Mouse (Mus musculus) hindbrain, postnatal 0 days (tissue): ENCODE data around the gene Leng1. TPM values are rescaled to one million over a fixed set of nuclear protein-coding genes. Genes with fewer than 3 reads are reported as not detected.

Experiments used
- ATAC-seq: fragments of 200-750 bp; cut with Nextera tagmentation; 2 replicates; pipeline ENCODE4 v1.8.0; 2017; ENCODE audit warnings: mild to moderate bottlenecking, moderate TSS enrichment, moderate library complexity
- DNase-seq: peaks from one replicate; pipeline ENCODE4 v3.0.0-alpha.2; 2015; ENCODE audit warnings: low spot score
- H3K27ac ChIP-seq: fragments of 300-500 bp; sonication (generic); 2 replicates; pipeline ENCODE4 v1.5.1; 2014; ENCODE audit warnings: mild to moderate bottlenecking
- H3K27me3 ChIP-seq: fragments of 300-500 bp; sonication (generic); 2 replicates; pipeline ENCODE4 v1.6.1; 2014; ENCODE audit warnings: low read length, mixed read lengths; ENCODE audit not compliant: insufficient read depth
- H3K36me3 ChIP-seq: fragments of 300-500 bp; sonication (generic); 2 replicates; pipeline ENCODE4 v1.6.1; 2014; ENCODE audit warnings: low read length, mixed read lengths; ENCODE audit not compliant: insufficient read depth
- H3K4me1 ChIP-seq: fragments of 300-500 bp; sonication (generic); 2 replicates; pipeline ENCODE4 v1.6.1; 2014; ENCODE audit warnings: antibody characterized with exemption, low read length, mixed read lengths; ENCODE audit not compliant: insufficient read depth
- H3K4me2 ChIP-seq: fragments of 300-500 bp; sonication (generic); 2 replicates; pipeline ENCODE4 v1.6.1; 2014; ENCODE audit warnings: low read depth, mild to moderate bottlenecking, low read length, moderate library complexity, mixed read lengths
- H3K4me3 ChIP-seq: fragments of 300-500 bp; sonication (generic); 2 replicates; pipeline ENCODE4 v1.5.1; 2014; ENCODE audit warnings: low read length
- H3K9ac ChIP-seq: fragments of 300-500 bp; sonication (generic); replicated peaks from 2 replicates; pipeline ENCODE4 v1.6.1; 2014; ENCODE audit warnings: mild to moderate bottlenecking, low read length, moderate library complexity, mixed read lengths
- H3K9me3 ChIP-seq: fragments of 300-500 bp; sonication (generic); 2 replicates; pipeline ENCODE4 v1.6.1; 2016; ENCODE audit warnings: low read length, mixed read lengths
- CTCF ChIP-seq: IDR thresholded peaks from 2 replicates; pipeline ENCODE4 v1.5.1; 2016; ENCODE audit warnings: antibody characterized with exemption, control low read depth, low read depth
- WGBS: fragments of 180-500 bp; shearing (Covaris S2); extraction: QIAGEN DNeasy Blood & Tissue Kit; methylation state at CpG from one replicate; pipeline ENCODE4 v1.1.7; 2014; 5-methylcytosine and 5-hydroxymethylcytosine counted together
- polyA plus RNA-seq: library from polyadenylated mRNA; unstranded; fragments of >200 nt; fragmentation: Nextera tagmentation; extraction: Ambion mirVana; gene quantifications from 2 replicates; pipeline ENCODE4 v1.2.1, GENCODE M21; 2015
- total RNA-seq: library from RNA; depleted of rRNA; stranded (reverse); fragments of >200 nt; gene quantifications from 2 replicates; pipeline ENCODE4 v1.2.3, GENCODE M21; 2014

The Leng1 gene
- total and polyA plus RNA-seq, 2 experiments from 2014 or later: 2.2 to 10.9 TPM

DNA sequence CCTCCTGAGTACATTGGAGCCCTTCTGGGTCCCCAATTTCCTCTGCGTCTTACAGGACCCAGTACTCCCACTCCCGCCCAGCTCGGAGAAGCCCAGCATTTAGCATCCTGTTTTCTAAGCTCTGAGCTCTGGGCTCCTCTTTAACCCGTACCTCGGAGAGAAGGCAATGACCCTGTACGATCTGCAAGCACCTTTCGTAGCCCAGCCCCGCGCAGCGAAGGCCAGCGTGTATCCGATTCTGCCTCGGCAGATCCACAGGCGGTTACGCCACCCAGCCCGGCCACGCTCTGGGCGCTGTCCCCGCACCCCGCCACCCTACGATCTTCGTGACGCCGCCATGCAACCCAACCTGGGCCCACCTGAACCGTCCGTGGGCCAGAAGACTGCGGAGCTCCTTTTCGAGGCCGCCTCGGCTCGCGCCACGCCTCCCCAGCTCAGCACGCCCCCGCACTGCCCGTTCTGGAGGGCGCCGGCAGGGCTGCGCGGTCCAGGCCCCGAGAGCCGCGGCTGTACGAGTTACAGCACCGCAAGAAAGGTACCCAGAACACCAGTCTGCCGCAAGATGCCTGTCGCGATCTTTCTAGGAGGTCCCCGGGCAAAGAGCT is 26.8 kb upstream of the Leng1 start, which contains the start of gene Tsen34:
Gene Tsen34, plus strand, starts transcription at position 482 of the 605 bp plus-strand sequence.
- Histone ChIP-seq H3K27me3 (no peaks in the 10 kb centered on the region), H3K9me3 (no peaks in the 10 kb centered on the region), H3K27ac (peak within 1 kb of the TSS; percentile 94), H3K4me1 (peaks cover 8% of the 10 kb centered on the region; the same call in 1 of the 2 replicates), H3K9ac (peak within 1 kb of the TSS; percentile 93), H3K4me3 (peak within 1 kb of the TSS; percentile 89), H3K4me2 (peak within 1 kb of the TSS; percentile 73), H3K36me3 (peaks cover 12% of the 10 kb centered on the region)
- no peak; the same call in 1 of the 2 replicates for ATAC-seq
- 0% methylated on average over 49 of the region's 49 CpGs for WGBS
- TF ChIP-seq CTCF: no peak; the same call in 1 of the 2 replicates
- DNase-seq: no peak

DNA sequence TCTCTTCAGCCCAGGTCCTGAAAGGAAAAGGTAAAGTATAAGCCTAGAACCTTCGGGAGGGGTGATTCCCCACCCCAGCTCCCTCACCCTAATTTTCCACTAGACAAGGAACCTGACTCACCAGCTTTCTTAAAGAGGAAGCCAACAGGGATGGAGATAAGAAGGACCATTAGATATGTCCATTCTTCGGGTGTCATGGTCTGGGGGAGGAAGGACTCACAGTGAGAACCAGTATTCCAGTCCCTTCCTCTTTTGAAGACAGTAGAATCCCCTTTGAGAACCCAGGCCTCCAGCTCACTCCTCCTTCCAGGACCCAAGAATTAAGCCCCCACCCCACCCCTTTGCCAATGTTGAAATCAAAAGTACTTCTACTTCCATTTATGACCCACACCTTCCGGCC is 26.3 kb upstream of the Leng1 start:
- Histone ChIP-seq H3K4me3 (peak overlapping the region; percentile 89), H3K9ac (peak overlapping the region; percentile 93), H3K4me2 (peak overlapping the region; percentile 73), H3K36me3 (peaks cover 11% of the 10 kb centered on the region; the same call in 1 of the 2 replicates), H3K27ac (peak overlapping the region; percentile 94), H3K4me1 (peaks cover 8% of the 10 kb centered on the region; the same call in 1 of the 2 replicates), H3K27me3 (no peaks in the 10 kb centered on the region), H3K9me3 (no peaks in the 10 kb centered on the region)
- no peak for TF ChIP-seq CTCF
- DNase-seq: no peak
- no peak for ATAC-seq
- WGBS: 43% methylated on average over 3 of the region's 3 CpGs

DNA sequence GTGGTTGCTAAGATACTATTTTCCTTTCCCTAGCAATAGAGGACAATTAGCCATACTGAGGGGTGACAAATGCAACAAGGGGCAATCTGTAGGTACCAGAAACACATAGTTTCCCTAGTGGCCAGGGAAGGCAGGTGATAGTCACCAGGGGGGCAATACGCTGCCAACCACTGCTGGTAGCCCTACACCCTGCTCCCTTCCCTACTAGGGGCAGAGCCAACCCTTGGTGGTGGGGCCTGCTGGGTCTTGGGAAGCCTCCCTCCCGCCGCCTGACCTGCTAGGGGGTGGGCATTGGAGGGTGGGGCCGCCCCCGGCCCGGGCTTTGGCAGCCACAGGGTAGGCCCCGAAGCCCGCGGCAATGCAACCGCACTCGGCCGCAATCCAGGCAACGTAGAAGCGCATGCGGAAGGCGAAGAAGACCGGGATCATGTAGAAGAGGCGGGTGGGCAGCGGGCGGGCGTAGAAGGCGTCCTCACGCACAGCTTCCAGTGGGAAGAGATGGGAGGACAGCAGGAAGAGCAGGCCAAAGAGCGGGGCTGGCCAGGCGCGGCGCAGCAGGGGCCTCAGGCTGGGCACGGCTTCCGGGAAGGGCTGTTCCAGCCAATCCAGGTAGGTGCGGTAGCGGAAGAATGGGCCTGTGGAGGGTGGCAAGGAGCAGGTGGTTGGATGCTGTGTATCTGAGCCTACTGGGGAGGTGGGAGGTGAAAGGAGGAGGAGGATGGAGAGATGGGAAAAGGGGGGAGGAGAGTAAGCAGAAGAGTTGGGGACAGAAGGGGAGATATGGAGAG is 20.0 kb upstream of the Leng1 start:
- WGBS: 81% methylated on average over 31 of the region's 31 CpGs
- no peak for ATAC-seq

DNA sequence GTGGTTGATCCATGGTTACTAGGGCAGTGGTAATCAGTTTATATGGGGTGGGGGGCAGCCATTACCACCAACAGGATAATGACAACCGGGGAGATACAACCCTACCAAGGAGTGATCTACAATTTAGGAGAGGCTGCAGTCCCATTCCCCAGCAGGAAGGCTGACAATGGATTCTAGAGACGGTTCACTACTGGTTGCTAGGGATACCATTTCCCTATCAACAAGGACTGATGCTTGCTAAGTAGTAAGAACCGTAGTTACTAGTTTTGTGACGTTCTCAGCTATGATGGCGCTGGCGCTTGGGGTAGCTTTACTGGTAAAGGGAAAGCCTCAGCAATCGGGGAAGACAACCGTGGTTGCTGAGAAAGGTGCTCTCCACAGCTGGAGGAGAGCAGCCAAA is 19.1 kb upstream of the Leng1 start:
- TF ChIP-seq CTCF: no peak
- Histone ChIP-seq H3K27me3 (no peaks in the 10 kb centered on the region), H3K9ac (no peak overlapping the region), H3K27ac (peak overlapping the region; percentile 37; the same call in 1 of the 2 replicates), H3K4me3 (no peak overlapping the region), H3K4me2 (no peak overlapping the region), H3K36me3 (peaks cover 23% of the 10 kb centered on the region; the same call in 1 of the 2 replicates), H3K4me1 (0 out of 2 replicates have a peak, but pooled peaks cover 3% of the 10 kb centered on the region), H3K9me3 (no peaks in the 10 kb centered on the region)
- WGBS: 61% methylated on average over 8 of the region's 8 CpGs
- DNase-seq: no peak
- peak; percentile 31; the same call in 1 of the 2 replicates for ATAC-seq

More for the DNA sequence above, 20.0 kb upstream of the Leng1 start:
- TF ChIP-seq CTCF: no peak
- Histone ChIP-seq H3K9ac (no peak overlapping the region), H3K27me3 (no peaks in the 10 kb centered on the region), H3K27ac (peak overlapping the region; percentile 37; the same call in 1 of the 2 replicates), H3K4me2 (no peak overlapping the region), H3K9me3 (no peaks in the 10 kb centered on the region), H3K4me3 (no peak overlapping the region), H3K36me3 (peaks cover 18% of the 10 kb centered on the region; the same call in 1 of the 2 replicates), H3K4me1 (0 out of 2 replicates have a peak, but pooled peaks cover 3% of the 10 kb centered on the region)
- DNase-seq: no peak

DNA sequence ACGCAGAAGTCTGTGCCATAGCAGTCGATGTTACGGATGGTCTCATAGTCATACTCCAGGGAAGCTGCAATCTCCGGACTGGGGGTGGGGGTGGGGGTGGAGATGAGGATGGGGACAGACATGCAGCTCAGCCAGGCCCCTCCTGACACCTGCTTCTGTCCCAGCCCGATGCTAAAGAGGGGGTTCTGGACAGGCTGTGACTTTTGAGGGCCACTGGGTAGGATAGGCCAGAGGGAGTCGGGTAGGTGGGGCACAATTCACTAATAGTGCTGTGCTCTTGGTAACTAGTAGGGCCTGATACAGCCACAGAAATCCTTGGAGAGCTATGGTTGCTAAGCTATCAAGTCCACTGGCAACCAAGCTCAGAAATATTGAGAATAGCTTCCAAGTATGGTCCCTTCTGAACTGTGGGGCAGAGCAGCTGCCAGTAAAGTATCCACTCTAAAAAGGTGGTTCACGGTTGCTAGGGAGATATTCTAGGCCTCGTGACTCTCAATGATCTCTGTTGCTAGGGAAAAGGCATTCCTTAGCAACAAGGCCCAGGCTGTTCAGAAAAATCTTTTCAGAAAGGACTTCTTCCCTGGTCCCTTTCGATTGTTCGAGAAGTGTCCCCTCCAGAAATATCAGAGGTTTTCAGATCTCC is 18.4 kb upstream of the Leng1 start:
- Histone ChIP-seq H3K9ac (no peak overlapping the region), H3K4me2 (no peak overlapping the region), H3K27me3 (no peaks in the 10 kb centered on the region), H3K36me3 (peaks cover 23% of the 10 kb centered on the region; the same call in 1 of the 2 replicates), H3K27ac (peak overlapping the region; percentile 37; the same call in 1 of the 2 replicates), H3K9me3 (no peaks in the 10 kb centered on the region), H3K4me3 (no peak overlapping the region), H3K4me1 (0 out of 2 replicates have a peak, but pooled peaks cover 3% of the 10 kb centered on the region)
- ATAC-seq (peak; percentile 71), DNase-seq (peak; percentile 67)
- WGBS: 33% methylated on average over 10 of the region's 10 CpGs
- TF ChIP-seq CTCF: no peak

DNA sequence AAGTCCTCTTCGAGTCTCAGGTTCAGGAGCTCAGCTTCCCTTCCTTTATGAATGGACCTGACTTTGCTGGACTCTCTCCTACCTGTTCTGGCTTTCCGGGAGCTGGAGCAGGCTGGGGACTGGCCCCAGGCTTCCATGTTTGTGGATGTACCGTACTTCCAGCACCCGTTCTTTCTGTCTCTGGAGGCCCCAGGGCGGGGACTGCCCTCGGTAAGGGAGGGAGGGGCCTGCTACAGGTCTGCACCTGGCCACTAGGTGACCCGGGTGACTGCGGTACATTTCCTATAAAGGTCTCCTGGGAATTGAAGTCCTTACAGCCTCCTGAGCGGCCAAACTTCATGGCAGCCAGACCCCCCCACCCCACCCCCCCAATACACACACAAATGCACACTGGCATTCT is 11.7 kb upstream of the Leng1 start, which contains the start of gene Tmc4:
Gene Tmc4, minus strand, starts transcription at position 212 of the 400 bp plus-strand sequence.
- 56% methylated on average over 9 of the region's 9 CpGs for WGBS
- DNase-seq (no peak), ATAC-seq (no peak)
- Histone ChIP-seq H3K4me1 (no peaks in the 10 kb centered on the region), H3K27me3 (no peaks in the 10 kb centered on the region), H3K27ac (no peak within 1 kb of the TSS), H3K4me2 (no peak within 1 kb of the TSS), H3K4me3 (no peak within 1 kb of the TSS), H3K9me3 (no peaks in the 10 kb centered on the region), H3K9ac (no peak within 1 kb of the TSS), H3K36me3 (peaks cover 18% of the 10 kb centered on the region; the same call in 1 of the 2 replicates)
- no peak for TF ChIP-seq CTCF
